Mouse (Mus musculus) frontal cortex, adult (tissue): ENCODE data around the gene Bace1.
"Not testable (repeated sequence)": the region's sequence is repeated elsewhere in the genome, so short reads cannot be mapped to it uniquely, and the experiment has no call there.

Source experiments
- ATAC-seq: cut with Nextera tagmentation; 2 replicates; pipeline ENCODE4 v1.9.2; 2017; ENCODE audit warnings: mild to moderate bottlenecking, moderate library complexity, mixed read lengths; ENCODE audit not compliant: low TSS enrichment

Gene Bace1

DNA sequence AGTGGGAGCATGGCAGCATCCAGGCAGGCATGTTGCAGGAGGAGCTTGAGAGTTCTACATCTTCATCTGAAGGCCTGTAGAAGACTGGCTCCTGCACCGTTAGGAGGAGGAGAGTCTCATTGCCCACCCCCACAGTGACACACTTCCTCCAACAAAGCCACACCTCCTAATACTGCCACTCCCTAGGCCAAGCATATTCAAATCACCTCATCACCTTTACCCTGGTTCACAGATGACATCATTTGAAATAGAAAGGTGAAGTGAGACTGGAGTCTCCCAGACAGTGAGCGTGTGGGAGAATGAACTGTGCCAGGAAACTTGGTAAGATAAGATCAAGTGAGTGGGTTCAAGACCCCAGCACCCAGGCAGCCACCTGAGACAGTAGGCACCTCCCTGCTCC, 4.9 kb upstream of the Bace1 start:
- no peak for ATAC-seq

DNA sequence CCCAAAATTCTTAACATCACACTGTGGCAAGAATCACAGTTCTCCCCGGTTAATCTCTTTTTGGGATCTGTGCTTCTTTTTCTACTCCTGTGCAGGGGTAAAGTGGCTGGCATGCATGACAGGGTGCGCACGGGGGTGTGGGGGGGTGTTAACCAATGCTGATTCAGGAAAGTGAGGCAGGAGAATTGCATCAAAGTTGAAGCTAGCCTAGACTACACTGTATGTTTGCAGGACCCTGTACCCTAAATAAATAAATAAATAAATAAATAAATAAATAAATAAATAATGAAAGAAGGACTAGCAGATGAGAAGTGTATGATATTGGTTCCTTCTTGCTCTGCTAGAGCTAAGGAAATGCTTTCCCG, 329 bp upstream of the Bace1 start:
- no peak for ATAC-seq

DNA sequence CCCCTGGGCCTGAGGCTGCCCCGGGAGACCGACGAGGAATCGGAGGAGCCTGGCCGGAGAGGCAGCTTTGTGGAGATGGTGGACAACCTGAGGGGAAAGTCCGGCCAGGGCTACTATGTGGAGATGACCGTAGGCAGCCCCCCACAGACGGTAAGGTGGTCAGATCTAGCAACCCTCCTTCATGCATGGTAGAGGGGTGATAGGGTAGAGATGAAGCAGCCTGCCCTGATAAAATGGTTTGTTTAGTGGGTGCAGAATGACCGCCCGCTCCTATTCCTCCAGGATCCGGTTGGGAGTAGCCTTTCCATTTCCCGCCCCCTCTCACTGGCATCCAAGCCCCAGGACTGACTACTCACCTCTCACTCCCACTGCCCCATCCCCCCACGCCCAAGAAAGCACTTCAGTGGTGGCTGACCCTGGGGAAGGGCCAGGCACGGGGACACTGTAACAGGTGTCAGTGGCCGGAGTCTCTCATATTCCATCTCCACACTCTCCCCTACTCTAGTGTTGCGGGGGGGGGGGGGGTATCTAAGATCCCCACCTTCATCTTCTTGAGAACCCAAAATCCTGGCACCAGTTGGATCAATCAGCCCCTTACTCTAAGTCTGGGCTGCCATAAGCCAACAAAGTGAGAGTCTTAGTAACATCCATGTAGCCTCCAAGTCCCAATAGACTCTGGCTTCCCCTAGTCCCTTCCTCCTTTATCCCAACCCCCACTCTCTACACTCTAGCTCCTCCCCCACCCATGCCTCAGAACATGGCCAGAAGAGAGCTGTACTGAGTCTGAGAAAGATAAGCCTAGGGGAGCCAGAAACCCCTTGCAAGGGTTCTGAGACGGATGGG, 980 bp downstream of the Bace1 start:
- peak; percentile 18 for ATAC-seq

DNA sequence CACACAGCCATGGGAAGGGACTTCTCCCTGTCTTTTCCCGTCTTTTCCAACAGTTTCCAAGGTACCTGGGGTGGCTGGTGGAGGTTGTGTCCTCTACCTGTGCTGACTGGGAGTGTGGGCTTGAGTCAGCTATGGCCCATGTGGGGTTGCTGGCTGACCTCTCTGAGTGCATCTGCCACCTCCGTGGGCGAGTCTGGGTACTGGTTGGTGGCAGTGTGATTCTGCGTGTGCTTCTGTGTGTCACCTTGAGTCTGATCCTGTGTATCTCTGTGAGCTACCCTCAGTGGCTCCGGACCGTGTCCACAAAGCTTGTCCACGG, 1.6 kb downstream of the Bace1 start:
- no peak for ATAC-seq

DNA sequence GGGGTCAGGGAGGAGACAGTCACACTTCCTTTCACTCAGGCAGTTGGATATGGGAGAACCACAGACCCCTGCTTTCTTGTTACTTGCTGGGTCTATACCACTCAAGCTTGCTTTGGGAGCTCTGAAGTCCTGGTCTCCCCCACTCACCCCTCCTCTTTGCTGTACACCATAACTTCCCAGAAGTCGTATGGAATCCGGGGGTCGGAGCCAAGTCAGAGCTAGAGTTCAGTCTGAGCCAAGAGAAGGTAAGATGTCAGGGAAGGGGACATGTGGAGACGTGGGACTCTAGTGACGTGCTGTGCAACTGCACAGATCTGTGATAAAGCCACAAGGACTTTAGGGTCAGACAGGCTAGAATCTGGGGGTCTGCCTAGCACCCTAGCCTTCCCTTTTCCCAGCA, 2.0 kb downstream of the Bace1 start:
- ATAC-seq, result no peak

DNA sequence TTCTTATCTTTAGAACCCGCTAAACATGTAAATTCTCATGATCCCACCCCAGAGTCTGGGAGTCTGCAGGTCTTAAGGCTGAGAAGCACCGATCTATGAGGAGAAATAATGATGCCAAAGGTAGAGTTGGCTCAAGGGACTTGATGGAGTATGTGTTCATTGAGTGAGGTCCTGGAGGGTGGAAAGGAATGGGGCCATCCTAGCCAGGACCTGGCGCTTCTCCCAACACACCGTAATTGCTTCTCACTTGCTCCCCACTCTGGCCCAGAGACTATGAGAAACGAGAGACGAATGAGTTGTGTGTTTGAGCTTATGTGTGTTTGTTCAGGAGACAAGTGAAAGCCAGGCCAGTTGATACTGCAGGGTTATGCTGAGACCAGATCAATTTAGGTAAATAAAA, 3.1 kb downstream of the Bace1 start:
- no peak for ATAC-seq

DNA sequence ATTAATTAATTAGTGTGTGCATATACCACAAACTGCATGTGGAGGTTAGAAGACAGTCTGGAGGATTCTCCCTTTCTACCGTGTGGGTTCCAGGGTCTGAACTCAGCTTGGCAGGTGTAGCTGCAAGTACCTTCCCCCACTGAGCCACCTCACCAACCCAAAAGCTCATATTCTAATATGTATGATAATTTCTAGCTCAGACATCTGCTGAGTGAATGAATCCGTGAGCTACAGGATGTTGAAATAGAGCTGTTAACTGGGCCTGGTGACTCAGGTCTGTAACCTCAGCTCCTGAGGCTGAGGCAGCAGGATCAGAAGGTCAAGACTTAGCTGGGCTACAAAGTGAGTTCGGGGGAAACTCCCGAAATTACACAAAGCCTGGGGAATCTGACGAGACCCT, 4.6 kb downstream of the Bace1 start:
- no peak for ATAC-seq

DNA sequence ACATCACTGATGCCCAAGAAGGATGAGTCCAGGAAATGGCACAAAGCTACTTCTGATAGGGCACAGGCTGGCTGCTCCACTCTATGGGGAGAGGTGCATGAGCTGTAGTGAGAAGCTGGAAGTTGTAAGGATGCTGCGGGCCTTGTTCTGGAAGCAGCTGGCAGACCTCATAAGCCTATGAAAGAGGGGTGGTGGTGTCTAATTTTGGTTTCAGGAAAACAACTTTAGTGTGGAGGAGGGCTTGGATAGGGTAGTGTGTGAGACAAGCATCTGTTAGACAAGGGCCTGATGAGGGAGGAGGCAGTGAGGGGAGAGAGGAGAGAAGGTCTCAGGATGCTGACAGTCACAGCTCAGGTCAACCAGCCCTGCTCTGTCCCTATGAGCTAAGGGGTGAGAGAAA, 5.4 kb downstream of the Bace1 start:
- peak; percentile 38 for ATAC-seq

DNA sequence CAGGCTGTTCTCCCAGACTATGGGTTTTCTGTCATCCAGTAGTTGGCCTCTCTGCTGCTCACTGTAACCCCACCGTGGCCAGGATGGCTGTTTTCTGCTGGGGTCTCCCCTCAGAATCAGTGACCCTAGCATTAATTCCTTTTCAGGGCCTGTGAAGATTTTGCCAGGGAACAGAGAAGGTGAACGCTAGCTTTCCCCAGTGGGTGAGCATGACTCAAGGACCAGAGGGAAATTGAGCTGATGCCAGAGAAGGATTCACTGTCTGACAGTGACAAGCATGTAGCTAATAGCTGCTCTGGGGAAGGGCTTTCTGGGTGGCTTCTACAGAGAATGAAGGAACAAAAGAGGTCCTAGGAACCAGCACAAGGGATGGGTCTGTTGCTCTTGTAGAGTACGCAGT, 7.2 kb downstream of the Bace1 start:
- no peak for ATAC-seq

DNA sequence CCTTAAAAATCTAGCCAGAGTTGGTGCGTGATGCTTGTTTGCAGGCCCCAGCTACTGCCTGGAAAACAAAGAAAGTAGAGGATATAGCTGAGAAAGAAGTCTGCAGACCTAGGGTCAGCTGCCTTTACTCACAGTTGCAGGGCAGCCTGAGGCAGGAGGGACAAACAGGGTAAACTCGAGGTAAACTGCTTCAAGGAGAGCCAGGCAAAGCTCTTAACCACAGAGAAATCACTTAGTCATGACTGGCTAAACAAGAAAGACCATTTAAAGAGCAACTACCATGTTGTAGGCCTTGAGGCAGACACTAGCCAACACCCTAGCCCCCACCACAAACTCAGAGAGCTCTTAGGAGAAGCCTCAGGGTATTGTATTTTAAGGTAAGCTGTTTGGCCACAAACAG, 7.8 kb downstream of the Bace1 start:
- not testable (repeated sequence) for ATAC-seq

DNA sequence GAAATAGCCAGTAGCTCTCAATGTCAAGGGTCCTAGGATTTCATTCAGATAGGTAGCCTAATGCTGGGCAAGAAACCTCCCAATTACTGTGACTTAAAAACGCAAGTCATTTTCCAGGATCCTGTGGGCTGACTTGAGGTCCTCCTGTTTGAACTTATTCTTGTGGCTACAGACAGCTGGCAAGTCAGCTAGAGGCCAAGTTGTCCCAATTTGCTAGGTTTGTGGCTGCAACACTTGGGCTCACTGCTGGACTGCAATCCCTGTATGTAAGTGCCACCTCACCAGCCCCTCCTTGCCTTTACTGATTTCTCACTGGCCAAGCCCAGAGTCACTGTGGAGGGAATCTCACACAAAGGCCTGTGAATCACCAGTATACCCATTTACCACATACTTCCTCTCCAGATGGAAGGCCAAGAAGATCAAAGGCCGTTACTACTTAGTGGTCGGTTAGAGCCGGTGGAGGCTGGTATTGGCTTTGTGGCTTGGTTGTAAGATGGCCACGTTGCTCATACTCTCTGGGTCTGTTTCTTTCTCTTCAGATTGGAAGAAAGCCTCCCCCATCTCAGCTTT, 8.6 kb downstream of the Bace1 start:
- ATAC-seq, result no peak

DNA sequence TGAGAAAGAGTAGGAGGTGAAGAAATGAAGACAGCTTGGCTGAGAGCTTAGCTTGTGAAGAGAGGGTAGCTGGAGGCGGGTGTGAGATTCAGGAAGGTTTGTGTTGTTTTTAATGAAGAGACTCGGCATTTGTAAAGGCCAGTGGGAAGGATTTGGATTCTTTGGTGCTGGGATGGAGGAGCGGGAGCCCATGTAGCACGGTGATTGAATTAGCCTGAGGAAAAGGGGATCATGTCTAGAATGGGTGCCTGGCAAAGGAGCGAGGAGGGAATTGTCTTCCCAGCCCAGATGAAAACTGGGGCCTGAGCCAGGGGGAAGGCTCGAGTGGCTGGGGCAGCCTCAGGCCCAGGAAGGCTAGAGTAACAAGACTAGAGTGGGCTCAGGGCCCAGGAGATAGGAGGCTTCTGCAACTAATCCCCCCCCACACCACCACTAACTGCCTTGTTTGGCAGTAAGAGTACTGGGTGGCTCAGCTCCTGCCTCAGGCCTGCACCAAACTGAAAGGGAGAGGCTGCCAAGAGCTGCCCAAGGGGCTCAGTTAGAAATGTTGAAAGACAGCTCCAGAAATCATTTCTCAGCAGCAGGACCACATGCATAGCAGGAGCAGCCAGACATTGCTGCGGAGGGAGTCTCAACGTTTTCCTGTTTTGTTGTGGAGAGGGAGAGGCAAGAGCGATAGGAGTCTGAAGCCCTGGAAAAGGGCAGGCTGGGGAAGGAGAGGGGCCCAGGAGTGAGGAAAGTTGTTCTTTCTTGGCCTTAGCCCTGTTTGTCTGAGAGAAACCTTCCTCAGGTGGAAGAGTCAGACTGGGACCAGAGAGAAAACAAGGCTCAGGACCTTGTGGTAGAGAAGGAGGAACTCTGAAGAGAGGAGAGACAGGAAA, 11.4 kb downstream of the Bace1 start:
- peak; percentile 74 for ATAC-seq

DNA sequence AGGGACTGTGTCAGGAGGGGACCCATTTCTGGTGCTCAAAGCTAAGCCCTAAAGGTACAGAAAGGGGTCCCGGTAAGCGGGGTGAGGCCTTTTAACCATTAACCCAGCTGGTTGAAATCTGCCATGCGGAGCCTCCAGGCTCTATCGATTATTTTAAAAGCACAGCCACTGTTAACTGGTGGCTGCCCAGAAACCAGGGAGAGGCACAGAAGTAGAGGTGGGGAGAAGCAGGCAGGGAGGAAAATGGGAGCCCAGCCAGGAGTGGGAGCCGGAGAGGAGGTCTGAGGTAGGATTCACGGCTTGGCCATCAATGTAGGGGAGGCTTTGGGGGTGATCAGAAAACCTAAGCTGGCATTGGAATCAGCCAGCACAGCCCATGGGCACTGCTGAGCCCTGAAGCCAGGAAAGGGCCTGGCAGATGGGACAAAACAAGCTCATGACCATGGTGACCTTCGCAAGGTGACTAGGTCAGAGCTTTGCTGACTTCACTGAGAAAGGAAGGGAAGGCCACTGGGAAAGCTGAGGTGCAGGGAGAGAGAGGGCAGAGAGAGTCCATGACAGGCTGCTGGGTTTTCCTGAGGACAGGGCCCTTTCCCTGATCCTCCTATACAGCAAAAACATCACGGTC, 12.3 kb downstream of the Bace1 start:
- ATAC-seq, result no peak

DNA sequence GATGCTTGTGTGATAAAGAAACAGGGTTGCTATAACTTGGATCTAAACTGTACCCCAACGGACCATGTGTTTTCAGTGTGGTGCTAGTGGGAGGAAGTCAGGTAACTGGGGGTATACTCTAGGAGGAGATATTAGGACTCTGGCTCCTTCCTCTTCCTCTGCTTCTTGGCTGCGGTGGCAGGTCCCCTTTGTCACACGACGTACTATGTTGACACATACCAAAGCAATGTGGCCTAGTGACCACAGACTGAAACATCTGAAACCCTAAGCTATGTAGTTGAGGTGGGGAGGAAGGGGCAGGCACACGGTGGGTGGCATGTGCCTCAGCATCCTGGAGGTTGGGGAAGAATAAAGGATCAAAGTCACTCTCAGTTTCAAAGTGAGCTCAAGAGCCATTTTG, 12.9 kb downstream of the Bace1 start:
- ATAC-seq, result no peak

DNA sequence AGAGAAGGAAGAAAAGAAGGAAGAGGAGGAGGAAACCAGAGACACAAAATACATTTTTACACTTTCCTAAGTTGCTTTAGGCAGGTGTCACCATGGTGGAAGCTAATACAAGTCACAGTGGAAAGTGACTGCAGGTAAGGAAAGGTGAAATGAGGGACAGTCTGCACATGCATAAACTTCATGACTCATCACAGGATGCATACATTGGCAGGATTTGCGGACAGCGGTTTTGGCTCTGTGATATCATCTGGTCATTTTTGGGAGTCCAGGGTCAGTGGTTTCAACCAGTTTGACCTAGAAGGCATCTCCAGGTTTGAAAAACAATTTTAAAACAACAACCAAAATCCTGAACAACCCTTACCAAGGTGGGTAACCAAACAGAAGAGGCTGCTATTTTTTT, 13.4 kb downstream of the Bace1 start:
- ATAC-seq, result no peak

DNA sequence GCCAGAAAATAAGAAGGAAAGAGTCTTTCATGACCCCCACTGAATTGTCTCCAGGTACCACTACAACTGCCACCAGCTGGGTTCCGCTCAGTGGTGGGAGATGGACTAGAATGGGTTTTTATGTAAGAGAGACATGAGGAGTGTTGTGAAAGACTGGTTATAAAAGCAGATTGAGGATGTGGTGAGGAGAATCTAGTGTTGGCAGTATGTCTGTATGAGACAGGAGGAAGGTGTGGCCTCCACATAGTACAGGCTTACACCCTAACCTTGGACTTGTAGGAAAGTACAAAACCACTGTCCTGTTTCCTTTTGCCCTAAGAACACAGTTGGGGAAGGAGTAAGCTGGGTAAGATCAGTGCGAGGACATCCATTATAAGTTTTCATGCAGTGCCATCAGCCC, 15.3 kb downstream of the Bace1 start:
- ATAC-seq, result no peak

DNA sequence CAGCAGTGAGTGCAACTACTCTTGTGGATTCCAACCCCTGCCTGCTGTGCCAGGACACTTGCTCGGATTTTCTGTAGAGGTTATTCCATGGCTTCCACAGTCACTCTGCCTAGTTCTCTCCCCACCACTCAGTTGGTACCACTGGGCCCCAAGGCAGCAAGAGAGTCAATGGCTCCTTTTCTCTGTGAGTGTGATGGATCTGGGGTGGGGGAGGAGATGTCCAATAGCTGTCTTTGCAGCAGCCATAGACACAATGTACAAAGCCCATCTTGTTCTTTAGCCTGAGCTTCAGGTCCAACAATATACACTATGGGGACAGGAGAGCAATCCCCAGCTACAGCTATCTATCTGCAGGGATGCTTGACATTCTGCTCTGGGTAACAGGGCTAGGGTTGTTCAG, 15.8 kb downstream of the Bace1 start:
- ATAC-seq, result no peak

DNA sequence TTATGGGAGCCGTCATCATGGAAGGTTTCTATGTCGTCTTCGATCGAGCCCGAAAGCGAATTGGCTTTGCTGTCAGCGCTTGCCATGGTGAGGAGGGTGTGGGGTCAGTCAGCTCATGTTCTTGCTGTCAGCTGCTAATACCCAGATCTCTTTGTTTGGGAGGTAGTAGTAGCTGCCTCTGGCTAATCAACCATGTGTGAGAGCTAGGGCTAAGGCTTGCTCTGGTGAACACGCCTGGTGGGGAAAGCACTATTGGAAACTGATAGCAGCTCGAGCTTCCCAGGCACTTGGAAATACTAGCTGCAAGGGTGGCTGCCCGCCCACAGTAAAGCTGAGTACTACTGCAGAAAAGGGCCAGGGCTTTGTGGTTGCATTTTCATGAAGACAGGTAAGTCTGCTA, 21.0 kb downstream of the Bace1 start:
- no peak for ATAC-seq

DNA sequence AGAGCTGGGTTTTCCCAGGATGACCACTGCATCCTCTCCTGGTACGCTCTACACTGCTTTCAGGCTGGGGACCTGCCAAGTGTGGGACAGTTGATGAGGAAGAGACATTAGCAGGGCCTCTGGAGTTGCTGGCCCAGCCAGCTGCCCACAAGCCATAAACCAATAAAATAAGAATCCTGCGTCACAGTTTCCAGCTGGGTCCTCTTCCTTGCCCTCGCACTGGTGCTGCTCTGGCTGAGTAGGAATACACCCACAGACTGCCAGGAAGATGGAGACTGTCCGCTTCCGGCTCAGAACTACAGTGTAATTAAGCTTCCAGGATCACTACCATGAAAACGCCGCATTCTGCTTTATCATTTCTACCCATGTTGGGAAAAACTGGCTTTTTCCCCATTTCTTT, 23.4 kb downstream of the Bace1 start:
- ATAC-seq, result peak; percentile 51; the same call in 1 of the 2 replicates

DNA sequence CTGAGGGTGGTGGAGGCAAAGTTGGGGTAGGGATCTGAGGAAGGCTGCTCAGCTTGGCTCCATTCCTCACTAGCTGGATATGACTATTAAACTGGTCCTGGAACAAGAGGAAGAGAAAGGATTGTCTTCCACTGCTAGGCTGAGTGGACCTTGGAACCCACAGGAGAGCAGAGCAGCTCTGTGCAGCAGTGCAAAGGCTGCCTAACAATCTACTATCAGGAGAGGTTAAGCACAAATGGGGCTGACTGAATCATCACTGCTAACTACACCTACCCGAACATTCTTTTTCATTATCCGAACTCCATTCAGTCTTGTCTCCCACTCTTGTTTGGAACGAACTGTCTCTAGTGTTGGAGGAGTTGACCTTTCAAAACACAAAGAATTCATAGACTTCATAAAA, 30.8 kb downstream of the Bace1 start:
- ATAC-seq, result no peak

DNA sequence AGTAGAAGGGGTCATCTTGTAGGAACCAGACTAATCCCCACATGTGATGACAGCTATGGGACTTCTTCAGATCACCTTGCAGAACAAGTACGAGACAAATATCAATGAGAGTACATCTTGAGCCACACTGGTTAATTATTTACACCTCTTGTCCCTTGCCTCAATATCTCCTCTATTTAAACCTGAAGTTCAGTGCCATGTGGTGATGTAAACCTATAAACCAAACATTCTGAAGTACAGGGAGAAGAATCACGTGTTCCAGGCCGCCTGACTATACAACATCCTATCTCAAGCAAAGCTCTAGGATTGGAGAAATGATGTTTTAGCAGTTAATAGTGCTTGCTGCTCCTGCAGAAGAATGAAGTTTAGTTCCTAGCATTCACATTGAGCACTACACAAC, 31.9 kb downstream of the Bace1 start:
- no peak for ATAC-seq

DNA sequence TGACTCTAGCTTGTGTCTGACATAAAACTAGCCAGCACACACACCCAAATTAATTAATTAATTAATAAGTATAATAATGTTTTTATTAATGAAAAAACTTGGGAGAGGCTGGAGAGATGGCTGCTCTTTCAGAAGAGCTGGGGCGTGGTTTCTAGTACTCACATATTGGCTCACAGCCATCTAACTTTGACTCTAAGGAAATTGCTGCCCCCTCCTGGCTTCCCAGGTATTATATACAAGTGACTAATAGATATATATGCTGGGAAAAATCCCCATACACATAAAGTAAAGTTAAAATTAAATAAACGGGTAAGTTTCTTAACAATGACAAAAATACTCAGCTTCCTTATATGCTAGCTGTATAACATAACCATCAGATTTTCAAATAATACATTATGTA, 39.5 kb downstream of the Bace1 start:
- no peak for ATAC-seq

DNA sequence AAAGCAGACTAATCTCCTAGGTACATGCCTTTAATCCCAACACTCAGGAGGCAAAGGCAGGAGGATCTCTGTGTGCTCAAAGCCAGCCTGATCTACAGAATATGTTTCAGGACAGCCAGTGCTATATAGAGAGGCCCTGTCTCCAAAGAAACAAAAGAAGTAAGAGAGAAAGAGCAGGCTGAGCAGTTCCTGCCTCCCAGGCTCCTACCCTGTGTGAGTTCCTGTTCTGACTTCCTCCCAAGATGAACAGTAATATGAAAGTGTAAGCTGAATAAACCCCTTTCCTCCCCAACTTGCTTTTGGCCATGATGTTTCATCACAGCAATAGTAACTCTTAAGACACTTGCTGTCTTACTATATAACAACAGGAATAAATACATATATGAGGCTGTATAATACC, 55.3 kb downstream of the Bace1 start:
- ATAC-seq, result no peak
